Mouse (Mus musculus): Measurements from ENCODE around the gene Crygn. TPM values are rescaled to one million over a fixed set of nuclear protein-coding genes. Genes with fewer than 3 reads are reported as not detected.
"Not testable (repeated sequence)": the region's sequence is repeated elsewhere in the genome, so short reads cannot be mapped to it uniquely, and the experiment has no call there.

Crygn gene
- total RNA-seq (2021): 1 to 10 TPM in 1 of 2 experiments, not detected in 1; 3.9 TPM

DNA sequence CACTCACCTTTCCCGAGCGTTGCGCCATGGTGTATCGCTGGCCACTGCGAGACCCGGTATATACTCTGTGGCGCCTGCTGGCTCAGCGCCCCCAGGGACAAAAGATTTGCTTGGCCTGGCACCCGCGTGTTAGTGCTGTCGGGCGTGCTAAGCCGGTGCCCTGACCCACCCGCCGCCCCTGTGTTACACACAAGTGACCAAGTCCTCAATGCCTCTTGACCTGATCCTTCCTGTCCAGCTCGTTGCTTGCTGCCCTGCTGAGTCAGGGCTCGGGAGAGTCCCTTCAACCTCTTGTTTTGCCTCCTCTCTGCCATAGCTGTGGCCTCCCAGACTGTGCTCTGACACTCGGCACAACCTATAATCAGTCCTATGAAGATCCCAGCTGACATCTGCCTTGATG lies at the start of gene Crygn:
Gene Crygn, minus strand, starts transcription at position 193 of the 400 bp plus-strand sequence.
- intact Hi-C loops (cut with DNase I): no loop called here
- DNase-seq: no peak

DNA sequence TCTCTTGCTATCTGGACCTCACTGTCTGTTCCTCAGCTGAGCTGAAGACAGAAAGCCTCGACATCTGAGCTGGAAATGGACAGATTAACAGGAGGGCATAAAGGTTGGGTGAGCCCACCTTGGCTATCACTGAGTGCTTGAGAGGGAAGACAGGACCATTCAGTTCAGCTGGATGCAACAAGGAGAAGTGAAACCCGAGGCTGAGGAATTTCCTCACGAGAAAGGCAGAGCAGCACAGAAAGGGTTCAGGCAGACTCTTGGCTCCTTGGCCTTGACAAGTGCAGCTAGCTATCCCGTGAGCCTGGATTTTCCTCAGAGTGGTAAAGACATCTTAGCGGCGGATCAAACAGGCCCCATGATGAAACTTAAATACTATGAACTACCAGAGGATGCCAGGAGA lies 47.4 kb upstream of the Crygn start:
- intact Hi-C loops (cut with DNase I): no loop called here
- DNase-seq: no peak

DNA sequence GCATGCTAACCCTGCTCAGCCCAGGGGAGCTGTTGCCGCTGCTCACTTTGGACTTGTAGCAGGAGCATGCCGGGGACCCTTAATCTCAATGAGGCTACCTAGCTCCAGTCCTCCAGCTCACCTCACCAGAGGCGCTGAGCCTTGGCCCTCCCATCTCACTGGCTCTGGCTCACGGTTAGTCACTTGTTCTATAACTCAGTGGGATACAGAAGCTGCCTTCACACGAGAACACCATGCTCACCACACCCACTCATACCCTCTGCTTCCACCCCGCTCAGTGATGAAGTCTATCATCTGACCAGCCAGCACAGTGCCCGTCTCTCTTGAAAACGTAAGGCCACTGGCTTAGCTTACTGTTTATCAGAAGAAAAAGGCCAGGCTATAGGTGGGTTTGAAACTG lies 46.9 kb upstream of the Crygn start:
- no peak for DNase-seq
- intact Hi-C loops (cut with DNase I): no loop called here

DNA sequence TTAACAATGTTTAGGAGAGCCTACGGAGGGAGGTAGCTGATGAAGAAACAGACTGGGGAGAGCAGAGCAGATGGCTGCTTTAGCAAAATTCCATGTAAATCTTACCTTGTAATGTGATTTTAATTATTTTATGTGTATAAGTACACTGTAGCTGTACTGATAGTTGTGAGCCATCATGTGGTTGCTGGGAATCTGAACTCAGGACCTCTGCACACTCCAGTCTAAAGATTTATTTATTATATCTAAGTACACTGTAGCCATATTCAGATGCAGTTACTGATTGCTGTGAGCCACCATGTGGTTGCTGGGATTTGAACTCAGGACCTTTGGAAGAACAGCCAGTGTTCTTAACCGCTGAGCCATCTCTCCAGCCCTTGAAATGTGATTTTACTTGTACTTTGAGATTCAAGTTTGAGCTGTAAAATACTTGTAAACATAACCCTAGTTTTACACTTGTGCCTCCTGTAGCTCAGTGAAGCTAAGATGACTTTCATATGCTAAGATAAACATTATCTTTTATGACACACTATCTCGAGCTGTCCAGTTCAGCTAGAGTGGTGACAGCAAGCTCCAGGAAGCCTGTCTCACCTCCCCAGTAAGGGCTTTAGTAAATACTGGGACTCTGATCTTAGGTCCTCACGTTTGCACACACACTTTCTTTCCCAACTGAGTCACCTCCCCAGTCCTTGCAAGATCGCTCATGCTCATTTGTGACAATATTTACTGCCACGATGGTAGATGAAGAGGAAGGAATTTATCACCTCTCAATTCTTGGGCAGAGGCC lies 44.2 kb upstream of the Crygn start:
- intact Hi-C loops (cut with DNase I): no loop called here
- DNase-seq: no peak

DNA sequence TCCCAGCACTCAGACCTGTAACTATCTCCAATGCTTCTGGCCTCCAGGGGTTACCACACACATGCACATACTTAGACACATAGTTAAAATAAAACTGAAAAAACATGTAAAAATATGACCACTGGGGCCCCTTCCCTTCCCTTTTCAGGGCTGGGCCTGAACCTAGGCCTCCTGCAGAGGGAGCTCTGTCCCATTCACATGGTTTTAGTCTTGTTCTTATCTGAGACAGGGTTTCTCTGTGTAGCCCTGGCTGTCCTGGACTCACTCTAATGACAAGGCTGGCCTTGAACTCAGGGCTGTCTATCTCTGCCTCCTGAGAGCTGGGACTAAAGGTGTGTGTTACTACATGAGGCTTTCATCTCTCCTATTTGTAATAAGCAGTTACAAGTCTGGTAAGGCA lies 42.6 kb upstream of the Crygn start:
- intact Hi-C loops (cut with DNase I): no loop called here
- DNase-seq: no peak

DNA sequence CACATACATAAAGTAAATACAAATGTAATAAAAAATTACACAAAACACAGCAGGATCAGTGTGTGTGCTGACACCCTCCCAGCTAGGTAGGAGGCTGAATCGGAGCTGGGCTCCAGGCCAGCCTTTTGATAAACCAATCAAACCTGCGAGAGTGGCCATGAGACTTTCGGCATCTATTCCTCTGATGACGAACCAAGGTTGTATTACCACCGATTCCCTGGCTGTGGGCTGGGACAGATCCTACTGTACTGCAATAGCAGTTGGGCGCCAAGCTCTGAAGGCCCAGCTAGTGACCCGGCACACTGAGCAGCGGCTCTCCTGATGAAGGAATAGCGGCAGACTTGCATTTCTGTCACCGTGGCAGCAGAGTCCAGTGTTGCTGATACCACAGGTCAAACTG lies 40.8 kb upstream of the Crygn start:
- intact Hi-C loops (cut with DNase I): no loop called here
- no peak for DNase-seq

DNA sequence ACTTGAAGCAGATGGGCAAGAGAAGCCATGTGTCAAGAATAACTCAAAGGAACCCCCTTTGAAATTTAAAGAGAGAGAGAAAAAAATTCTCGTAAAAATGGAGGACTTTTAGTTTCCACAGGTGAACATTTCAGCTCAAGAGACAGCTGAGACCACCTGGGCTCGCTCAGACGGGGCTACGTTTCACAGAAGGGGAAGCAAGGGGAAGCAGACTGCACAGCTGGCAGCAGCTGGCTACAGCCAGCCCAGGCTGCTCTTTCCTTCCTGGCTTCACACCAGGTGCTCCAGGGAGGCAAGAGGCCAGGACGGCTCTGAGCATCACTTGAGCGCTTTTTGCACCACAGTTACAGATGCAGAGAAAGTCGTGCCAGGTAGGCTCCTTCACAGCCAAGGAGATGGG lies 40.0 kb upstream of the Crygn start:
- intact Hi-C loops (cut with DNase I): no loop called here
- no peak for DNase-seq

DNA sequence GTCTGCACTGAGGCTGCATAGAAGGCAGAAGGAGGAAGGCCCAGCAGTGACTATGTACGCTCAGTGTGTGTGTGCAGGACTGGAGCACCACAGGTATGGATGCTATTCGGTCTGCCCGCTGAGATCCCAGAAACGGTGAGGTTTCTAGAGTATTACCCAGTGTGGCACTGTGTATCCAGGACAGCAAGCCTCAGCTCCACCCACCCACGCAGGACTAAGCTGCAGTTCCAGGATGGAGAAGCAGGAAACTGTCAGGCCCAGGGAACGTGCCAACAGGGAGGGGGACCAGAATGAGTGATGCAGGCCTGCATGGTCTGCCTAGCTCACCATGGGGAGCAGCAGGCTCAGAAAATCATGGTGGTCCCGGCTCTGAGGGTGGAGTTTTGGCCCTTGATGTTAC lies 35.2 kb upstream of the Crygn start:
- intact Hi-C loops (cut with DNase I): no loop called here
- no peak for DNase-seq

DNA sequence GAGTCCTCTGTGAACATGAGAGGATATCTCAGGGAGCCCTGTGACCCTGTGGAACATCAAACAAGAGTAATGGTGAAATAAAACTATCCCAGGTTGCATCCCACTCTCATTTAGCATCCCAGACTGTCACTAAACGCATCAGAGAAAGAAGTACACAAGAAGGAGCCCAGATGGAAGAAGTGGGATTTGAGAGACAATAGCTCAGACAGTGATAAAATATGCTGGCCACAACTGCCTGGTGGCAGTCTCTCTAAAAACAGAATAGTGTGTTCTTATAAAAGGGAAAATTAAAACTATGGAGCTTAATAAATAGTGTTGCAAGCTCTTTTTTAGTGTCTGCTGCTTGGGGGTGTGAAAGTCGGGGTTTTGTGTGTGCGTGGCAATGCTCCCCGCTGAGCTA lies 25.1 kb upstream of the Crygn start:
- DNase-seq: no peak
- intact Hi-C loops (cut with DNase I): no loop called here

DNA sequence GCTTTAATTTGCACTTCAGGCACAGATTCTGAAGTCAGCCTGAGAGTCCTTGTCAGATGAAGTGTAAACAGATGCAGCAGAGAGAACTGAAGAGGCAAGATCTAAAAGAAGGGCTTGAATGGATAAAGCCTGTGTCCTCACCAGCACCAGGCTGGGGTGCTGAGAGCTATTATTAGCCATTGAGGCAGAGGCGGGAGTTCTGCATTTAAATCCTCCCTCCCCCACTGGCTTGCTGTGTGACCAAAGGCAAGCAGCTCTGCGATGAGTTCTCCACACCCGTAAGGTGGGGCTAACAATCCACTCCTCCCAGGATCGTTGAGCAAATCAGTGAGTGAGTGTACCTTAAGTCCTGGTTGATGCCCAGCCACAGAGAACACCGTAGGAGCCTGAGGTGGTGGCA lies 23.2 kb upstream of the Crygn start:
- intact Hi-C loops (cut with DNase I): no loop called here
- DNase-seq: no peak

DNA sequence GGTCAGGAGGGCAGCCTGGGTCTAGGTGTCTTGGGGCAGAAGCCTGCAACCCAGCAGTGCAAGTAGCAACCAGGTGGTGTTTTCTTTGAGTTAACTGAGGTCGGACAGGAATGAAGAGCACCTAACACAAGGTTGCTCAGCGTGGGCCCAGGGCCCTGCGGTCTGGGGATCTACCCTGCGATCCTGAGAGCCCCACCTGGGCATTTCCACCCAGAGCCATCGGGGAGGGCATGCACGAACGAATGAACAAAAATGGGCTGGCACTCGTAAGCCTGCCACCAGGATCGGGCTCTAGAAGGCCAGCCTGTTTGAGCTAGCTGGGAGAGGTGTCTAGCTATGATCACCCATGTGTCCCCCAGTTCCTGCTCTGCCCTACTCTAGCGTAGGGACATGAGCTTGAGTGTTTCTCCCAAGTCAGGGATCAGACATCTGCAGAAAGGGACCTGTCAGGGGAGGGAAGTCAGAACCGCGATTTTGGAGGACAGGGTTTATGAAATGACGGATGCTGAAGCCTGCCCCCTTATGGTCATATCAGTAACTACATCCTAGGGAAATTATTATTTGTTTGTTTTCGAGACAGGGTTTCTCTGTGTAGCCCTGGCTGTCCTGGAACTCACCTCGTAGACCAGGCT lies 22.2 kb upstream of the Crygn start:
- no peak for DNase-seq
- intact Hi-C loops (cut with DNase I): no loop called here

DNA sequence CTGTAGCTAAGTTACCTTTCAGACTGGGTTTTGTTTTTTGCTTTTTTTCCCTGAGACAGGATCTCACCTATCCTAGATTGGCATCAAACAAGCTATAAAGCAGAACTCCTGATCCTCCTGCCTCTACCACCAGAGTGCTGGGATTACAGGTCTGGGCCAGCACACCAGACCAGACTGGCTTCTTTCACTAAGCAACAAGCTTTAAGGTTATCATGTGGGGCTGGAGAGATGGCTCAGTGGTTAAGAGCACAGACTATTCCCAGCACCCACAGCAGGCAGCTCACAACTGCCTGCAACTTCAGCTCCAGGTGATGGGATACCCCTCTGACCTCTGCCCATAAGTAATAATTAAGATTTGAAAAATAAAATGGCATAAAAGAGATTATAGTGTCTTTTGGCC lies 21.5 kb upstream of the Crygn start:
- DNase-seq: no peak
- intact Hi-C loops (cut with DNase I): no loop called here

DNA sequence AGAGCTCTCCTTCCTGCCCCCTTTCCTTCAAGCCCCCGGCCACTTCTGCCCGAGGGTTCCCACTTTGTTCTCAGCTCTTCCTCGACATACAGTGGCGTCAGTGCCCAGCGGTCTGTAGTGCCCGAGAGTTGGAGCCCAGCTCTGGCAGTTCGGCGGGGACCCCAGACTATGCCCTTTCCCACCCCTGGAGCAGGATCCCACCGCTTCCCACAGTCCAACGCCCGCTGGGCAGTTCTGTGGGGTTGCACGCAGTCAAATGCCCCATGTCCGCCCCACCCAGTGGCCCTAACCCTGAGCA lies 21.0 kb upstream of the Crygn start:
- intact Hi-C loops (cut with DNase I): no loop called here

DNA sequence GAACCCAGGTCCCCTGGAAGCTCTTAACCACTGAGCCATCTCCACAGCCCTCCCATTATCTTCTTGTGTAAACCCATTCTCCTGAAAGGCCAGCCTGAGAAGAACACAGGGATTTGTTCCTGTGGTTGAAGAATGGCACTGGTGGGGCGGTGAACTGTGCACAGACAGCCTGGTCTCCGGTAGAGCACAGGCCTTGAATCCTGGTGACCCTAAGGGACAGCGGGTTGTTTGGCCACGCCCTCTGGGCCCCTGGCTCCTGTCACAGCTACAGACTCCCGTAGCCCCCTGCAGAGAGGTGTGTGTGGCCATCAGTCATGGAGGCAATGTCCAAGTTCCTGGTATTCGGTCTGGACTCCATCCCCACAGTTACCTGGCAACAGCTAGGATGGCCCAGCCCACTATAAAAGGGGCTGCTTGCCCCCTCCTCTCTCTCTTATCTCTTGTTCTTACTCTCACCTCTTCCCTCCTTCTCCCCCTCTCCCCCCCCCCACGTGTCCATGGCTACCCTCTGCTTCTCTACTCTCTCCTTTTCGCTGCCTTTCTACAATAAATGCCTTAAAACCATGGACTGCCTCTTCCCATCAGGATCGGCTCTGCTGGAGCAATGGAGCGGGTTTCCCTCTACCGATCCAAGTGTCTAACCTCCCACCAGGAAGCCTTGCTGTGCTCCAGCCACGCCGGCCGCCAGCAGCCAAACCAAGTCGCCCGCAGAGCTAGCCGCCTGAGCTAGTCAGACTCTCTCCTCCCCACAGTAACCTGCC lies 20.5 kb upstream of the Crygn start:
- DNase-seq: no peak
- intact Hi-C loops (cut with DNase I): no loop called here

More for the DNA sequence above, 21.0 kb upstream of the Crygn start:
- no peak for DNase-seq

DNA sequence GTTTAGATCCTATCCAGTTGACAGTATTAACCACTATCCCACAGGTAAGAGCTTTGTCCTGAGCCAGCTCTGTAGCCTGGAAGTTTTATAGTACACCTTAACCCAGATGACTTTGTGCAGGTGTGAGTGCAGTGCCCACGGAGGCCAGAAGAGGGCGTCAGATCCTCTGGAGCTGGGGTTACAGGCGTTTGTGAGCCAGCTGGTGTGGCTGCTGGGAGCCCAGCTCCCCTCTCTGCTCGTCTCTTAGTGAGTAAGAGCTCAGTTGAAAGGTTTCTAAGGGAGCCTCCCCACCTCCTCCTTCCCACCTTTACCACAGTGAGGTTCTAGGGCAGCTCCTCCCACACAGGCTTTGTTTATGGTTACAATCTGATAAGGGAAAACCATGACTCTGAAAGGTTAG lies 18.9 kb upstream of the Crygn start:
- intact Hi-C loops (cut with DNase I): no loop called here
- no peak for DNase-seq

DNA sequence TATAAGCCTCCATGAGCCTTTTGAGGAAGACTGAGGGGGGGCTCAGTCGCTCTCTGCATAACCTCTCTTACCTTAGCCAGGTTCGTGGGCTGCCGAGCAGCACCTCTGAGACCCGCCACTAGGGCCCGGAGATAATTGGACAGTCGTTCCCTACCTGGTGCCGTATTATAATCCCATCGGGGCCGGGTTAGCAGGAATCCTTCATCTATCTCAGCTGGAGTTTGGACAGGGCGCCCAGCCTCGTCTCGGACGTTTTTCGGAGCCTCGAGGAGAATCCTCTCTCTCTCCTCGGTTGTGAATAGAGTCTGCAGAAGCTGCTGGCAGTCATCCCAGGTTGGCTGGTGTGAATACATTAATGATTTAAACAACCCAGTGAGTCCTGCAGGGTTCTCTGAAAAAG lies 16.7 kb upstream of the Crygn start:
- intact Hi-C loops (cut with DNase I): not testable (repeated sequence)
- peak; percentile 41 for DNase-seq

DNA sequence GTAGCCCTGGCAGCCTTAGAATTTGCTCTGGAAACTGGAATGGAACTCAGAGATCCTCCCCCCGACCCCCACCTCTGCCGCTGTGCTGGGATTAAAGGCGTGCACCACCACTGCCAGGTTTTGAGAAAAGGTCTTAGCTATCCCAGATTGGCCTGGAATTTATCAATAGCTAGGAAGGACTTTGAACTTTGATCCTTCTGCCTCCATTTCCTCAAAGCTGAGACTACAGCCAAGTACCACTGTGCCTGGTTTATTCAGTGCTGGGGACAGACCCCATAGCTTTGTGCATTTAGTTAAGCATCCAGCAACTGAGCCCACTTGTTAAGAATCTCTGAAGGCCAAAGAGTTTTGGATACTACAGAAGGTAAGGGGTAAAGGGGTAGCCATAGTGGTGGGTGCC lies 877 bp downstream of the Crygn start:
- DNase-seq: no peak
- intact Hi-C loops (cut with DNase I): no loop called here

DNA sequence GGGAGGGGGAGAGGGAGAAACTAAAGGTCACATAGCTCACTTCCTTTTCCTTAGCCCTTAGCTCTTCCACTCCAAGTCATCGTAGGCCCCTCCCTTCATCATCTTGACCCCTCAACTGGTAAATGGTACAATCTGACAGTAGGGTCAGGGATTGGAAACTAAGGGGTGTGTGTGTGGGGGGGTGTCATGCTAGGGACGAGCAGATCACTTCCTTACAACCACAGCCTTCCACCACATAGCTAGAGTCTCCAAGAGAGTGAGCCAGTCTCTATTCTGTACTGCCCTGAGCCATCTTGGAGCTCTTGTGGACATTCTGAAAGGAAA lies 5.7 kb downstream of the Crygn start:
- intact Hi-C loops (cut with DNase I): no loop called here
- no peak for DNase-seq

DNA sequence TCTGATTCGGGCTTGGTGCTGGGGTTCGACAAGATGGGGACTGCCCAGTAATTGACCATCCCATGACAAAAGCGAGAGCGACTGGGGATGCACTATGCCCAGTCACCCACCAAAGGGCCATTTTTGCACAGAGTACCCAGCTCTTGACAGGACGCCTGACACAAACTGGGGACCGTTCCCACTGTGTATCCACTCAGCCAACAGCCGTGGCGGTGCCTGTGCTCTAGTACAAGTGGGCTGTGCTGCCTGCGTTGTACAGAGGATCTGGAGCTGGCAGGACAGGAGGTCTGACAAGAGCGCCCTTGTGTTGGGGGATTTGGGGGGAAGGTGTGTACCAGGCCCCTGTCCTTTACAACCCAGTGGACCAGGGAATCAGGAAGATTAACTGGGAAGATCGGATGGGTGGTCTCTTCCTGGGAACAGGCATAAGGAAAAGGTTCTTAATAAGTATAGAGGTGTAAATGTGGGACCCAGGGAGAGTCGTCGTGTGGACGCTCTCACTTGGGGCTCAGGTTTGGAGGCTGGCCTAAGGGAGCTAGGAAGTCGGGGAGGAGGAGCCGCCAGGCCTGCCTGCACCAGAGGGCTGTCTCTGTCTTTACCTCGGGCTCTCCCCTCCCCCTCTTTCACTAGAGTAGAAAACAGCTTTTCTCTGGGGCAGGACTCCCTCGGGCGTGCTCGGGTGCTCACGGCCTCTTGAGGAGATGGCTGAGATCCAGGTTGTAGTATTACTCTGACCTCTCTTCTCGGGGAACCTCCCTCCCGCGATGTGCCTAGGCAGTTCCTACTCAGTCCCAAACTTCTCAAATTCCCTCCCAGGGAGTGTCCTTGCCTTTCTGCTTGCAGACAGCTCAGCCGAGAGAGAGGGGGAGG lies 6.3 kb downstream of the Crygn start:
- intact Hi-C loops (cut with DNase I): no loop called here
- peak; percentile 59 for DNase-seq

DNA sequence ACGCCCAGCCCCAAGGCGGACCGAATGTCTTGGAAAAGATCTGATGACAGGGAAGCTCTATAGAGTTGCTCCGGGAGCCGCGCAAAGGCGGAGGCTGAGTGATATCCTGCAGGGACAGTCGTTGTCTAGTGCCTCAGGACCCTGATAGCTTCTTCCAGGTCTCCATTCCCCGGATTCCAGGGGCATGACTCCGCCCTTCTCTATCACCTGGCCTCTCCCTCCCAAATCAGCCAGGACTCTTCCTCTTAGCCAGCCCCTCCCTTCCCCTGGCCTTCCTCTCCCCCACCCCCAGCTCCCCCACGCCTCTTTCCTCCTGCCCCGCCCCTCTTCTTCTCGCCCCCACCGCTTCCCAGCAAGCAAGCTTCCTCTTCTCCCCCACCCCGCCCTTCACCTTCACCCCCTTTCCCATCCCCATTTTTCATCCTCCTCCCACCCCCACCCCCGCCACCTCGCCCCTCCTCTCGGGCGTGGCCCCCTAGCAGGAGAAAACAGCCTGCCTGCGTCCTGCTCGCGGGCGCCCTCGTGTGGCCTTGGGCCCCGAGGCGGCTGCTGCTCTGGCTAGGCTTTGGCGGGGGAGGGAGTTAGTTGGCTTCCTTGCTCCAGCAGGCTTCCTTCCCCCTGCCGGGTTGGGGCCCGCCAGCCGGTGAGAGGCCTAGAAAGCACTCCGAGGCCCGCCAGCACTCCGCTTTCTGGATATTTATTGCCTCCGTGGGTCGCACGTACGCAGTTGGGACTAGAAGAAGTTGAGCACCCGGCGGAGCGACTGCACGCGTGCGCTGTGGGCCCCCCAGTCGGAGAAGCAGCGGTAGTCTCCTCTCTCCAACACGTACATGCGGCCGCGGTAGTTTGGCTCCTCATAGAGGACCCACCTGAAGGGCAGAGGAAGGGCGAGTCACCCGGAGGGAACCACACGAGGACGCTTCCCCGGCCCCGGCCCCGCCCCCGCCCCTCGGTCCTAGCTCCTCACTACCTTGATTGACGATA lies 7.2 kb downstream of the Crygn start:
- intact Hi-C loops (cut with DNase I): no loop called here
- DNase-seq: peak; percentile 92

Measured in left cerebral cortex, postnatal 4 days (tissue).